ENCODE assay signal across 30 mouse cellular contexts in the genomic region with DNA sequence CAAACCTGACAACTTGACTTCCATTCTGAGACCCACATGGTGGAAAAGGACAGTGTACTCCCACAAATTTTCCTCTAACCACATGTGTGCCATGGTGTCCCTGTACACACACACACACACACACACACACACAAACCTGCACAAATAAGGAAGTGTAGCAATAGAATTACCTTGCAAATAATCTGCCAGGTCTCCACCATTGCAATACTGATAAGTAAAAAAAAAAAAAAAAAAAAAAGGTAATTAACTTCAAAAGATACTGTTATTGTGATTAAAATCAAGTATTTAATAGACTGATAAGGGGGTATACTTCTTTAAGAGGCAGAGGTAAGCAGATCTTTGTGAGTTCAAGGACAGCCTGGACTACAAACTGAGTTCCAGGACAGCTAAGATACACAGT.
"Had no signal": no experiment of that assay in that cellular context is flagged by ENCODE, and none has a peak within 500 bp of the region (broad histone marks: within the 10 kb centered on the region; RNA-seq: fewer than 3 reads in every experiment).

No protein-coding gene starts in this region.

- H3K9ac ChIP-seq: limb, embryonic 12.5 days; limb, embryonic 13.5 days; limb, embryonic 15.5 days; liver, embryonic 12.5 days; liver, embryonic 13.5 days; liver, embryonic 14.5 days; liver, embryonic 15.5 days; liver, postnatal 0 days; lung, embryonic 14.5 days; lung, embryonic 15.5 days; midbrain, embryonic 12.5 days; midbrain, embryonic 13.5 days; midbrain, embryonic 15.5 days; neural tube, embryonic 12.5 days; neural tube, embryonic 13.5 days had no signal

- H3K9me3 ChIP-seq: limb, embryonic 10.5 days; limb, embryonic 12.5 days; limb, embryonic 13.5 days; limb, embryonic 15.5 days; liver, embryonic 12.5 days; liver, embryonic 13.5 days; liver, embryonic 15.5 days; lung, embryonic 15.5 days; megakaryocyte, embryonic 14.5 days; midbrain, embryonic 12.5 days; midbrain, embryonic 13.5 days; midbrain, embryonic 15.5 days; neural tube, embryonic 12.5 days; neural tube, embryonic 13.5 days had no signal

- ATAC-seq: liver, embryonic 12.5 days; liver, postnatal 0 days; lung, postnatal 0 days; midbrain, embryonic 13.5 days; midbrain, embryonic 15.5 days; midbrain, embryonic 16.5 days had no signal

- H3K27me3 ChIP-seq: limb, embryonic 12.5 days; limb, embryonic 13.5 days; limb, embryonic 15.5 days; liver, embryonic 12.5 days; liver, embryonic 13.5 days; liver, embryonic 15.5 days; lung, embryonic 15.5 days; megakaryocyte, embryonic 14.5 days; midbrain, embryonic 12.5 days; midbrain, embryonic 13.5 days; midbrain, embryonic 15.5 days; neural tube, embryonic 12.5 days; neural tube, embryonic 13.5 days had no signal

- H3K27ac ChIP-seq: limb, embryonic 10.5 days; limb, embryonic 12.5 days; limb, embryonic 13.5 days; limb, embryonic 15.5 days; liver, embryonic 12.5 days; liver, embryonic 13.5 days; liver, embryonic 14.5 days; liver, embryonic 15.5 days; lung, embryonic 15.5 days; midbrain, embryonic 12.5 days; midbrain, embryonic 13.5 days; midbrain, embryonic 15.5 days; neural tube, embryonic 12.5 days; neural tube, embryonic 13.5 days had no signal

- H3K4me2 ChIP-seq: limb, embryonic 12.5 days; limb, embryonic 13.5 days; limb, embryonic 15.5 days; liver, embryonic 11.5 days; liver, embryonic 12.5 days; liver, embryonic 13.5 days; liver, embryonic 15.5 days; lung, embryonic 14.5 days; lung, embryonic 15.5 days; midbrain, embryonic 12.5 days; midbrain, embryonic 13.5 days; midbrain, embryonic 15.5 days; neural tube, embryonic 12.5 days; neural tube, embryonic 13.5 days had no signal

- DNase-seq: left cerebral cortex, postnatal 4 days; liver; liver, embryonic 13.5 days; liver, postnatal 0 days; lung, adult 18-20 months; lung, adult 2 months; lung, embryonic 14.5 days; lung, postnatal 10 days; lung, postnatal 14 days; lung, postnatal 36 days; lung, postnatal 4 days; midbrain, embryonic 14.5 days had no signal

- H3K4me1 ChIP-seq: limb, embryonic 10.5 days; limb, embryonic 12.5 days; limb, embryonic 13.5 days; limb, embryonic 15.5 days; liver, embryonic 15.5 days; lung, embryonic 15.5 days; midbrain, embryonic 12.5 days; midbrain, embryonic 13.5 days; midbrain, embryonic 15.5 days; neural tube, embryonic 12.5 days; neural tube, embryonic 13.5 days had no signal

- H3K4me3 ChIP-seq: limb, embryonic 10.5 days; limb, embryonic 12.5 days; limb, embryonic 13.5 days; limb, embryonic 15.5 days; liver, embryonic 12.5 days; liver, embryonic 13.5 days; liver, embryonic 15.5 days; lung, embryonic 15.5 days; megakaryocyte, embryonic 14.5 days; midbrain, embryonic 12.5 days; midbrain, embryonic 13.5 days; midbrain, embryonic 15.5 days; myocyte; neural tube, embryonic 12.5 days; neural tube, embryonic 13.5 days had no signal
